Mouse (Mus musculus) bone marrow, adult 2 months (tissue): Measurements from ENCODE around the gene Pdxdc1.

ENCODE experiments used
- CTCF ChIP-seq: fragments of 200-500 bp; IDR thresholded peaks from 2 replicates; pipeline ENCODE4 v1.5.1; 2011; ENCODE audit warnings: low read length, control low read depth; ENCODE audit not compliant: control insufficient read depth, insufficient read depth
- POLR2A ChIP-seq: fragments of 200-500 bp; IDR thresholded peaks from 2 replicates; pipeline ENCODE4 v1.6.1; 2011; ENCODE audit warnings: low read depth, mild to moderate bottlenecking, control low read depth, low read length, borderline replicate concordance; ENCODE audit not compliant: control insufficient read depth

DNA sequence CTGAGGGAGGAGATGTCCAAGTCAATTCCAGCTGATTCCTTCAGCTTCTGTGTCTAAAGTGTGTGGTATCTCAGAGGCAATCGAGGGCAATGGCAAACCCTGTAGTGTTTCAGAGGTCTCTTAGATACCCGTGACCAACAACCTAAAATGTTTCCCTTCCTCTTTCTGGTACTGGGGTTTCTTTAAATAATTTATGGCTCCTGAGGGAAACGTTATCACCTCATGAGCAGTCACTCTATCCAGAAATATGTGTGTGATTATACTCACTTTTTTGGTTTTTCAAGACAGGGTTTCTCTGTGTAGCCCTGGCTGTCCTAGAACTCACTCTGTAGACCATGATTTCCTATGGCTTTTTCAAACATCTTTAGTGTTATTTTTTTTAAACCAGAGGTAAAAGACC, 4.4 kb upstream of the Pdxdc1 start:
- TF ChIP-seq CTCF (no peak), POLR2A (no peak)
